Mouse (Mus musculus) spleen, adult 18-20 months (tissue): ENCODE measurements around the gene Gm15114.
"Not testable (repeated sequence)": the region's sequence is repeated elsewhere in the genome, so short reads cannot be mapped to it uniquely, and the experiment has no call there.

Experiments
- DNase-seq, 2 experiments: peaks; one replicate each; pipeline ENCODE4 v3.0.0; 2022; ENCODE audit warnings: mixed read lengths in 2 of 2

The Gm15114 gene

GRCm38 (mm10) chrX:148488649-148489048, at the start of gene Gm15114:
Gene Gm15114 (plus strand): TSS chrX:148488949.
- not testable (repeated sequence) for DNase-seq
